Mouse (Mus musculus) forebrain, embryonic 15.5 days (tissue): ENCODE results near the gene Klf4. TPM values are rescaled to one million over a fixed set of nuclear protein-coding genes. Genes with fewer than 3 reads are reported as not detected.

Experiments used
- ATAC-seq: fragments of 200-750 bp; cut with Nextera tagmentation; replicated peaks from 2 replicates; pipeline ENCODE4 v1.8.0; 2017; ENCODE audit warnings: mild to moderate bottlenecking, moderate TSS enrichment, moderate library complexity
- H3K27ac ChIP-seq: fragments of 300-500 bp; sonication (generic); replicated peaks from 2 replicates; pipeline ENCODE4 v1.5.1; 2015; ENCODE audit warnings: mild to moderate bottlenecking, inconsistent platforms
- H3K27me3 ChIP-seq: fragments of 300-500 bp; sonication (generic); 2 replicates; pipeline ENCODE4 v1.6.1; 2015; ENCODE audit warnings: inconsistent platforms
- H3K36me3 ChIP-seq: fragments of 300-500 bp; sonication (generic); 2 replicates; pipeline ENCODE4 v1.6.1; 2015; ENCODE audit warnings: mild to moderate bottlenecking, inconsistent platforms
- H3K4me1 ChIP-seq: fragments of 300-500 bp; sonication (generic); 2 replicates; pipeline ENCODE4 v1.6.1; 2015; ENCODE audit warnings: inconsistent platforms
- H3K4me2 ChIP-seq: fragments of 300-500 bp; sonication (generic); replicated peaks from 2 replicates; pipeline ENCODE4 v1.6.1; 2015; ENCODE audit warnings: mild to moderate bottlenecking, inconsistent platforms
- H3K4me3 ChIP-seq: fragments of 300-500 bp; sonication (generic); 2 replicates; pipeline ENCODE4 v1.5.1; 2015; ENCODE audit warnings: mild to moderate bottlenecking, inconsistent platforms
- H3K9ac ChIP-seq: fragments of 300-500 bp; sonication (generic); replicated peaks from 2 replicates; pipeline ENCODE4 v1.6.1; 2015; ENCODE audit warnings: mild to moderate bottlenecking, inconsistent platforms
- H3K9me3 ChIP-seq: fragments of 300-500 bp; sonication (generic); 2 replicates; pipeline ENCODE4 v1.6.1; 2016; ENCODE audit warnings: inconsistent platforms
- WGBS: fragments of 180-500 bp; shearing (Covaris S2); methylation state at CpG from one replicate; pipeline ENCODE4 v1.1.7; 2015; ENCODE audit warnings: mixed read lengths; 5-methylcytosine and 5-hydroxymethylcytosine counted together
- polyA plus RNA-seq: library from polyadenylated mRNA; unstranded; fragments of >200 nt; fragmentation: Nextera tagmentation; extraction: Ambion mirVana; gene quantifications from 2 replicates; pipeline ENCODE4 v1.2.1, GENCODE M21; 2015

The Klf4 gene
- polyA plus RNA-seq, 1 experiment from 2014 or later, result 1.6 TPM

GRCm38 (mm10) chr4:55517438-55517837 lies 14.8 kb downstream of the Klf4 start:
- 89% methylated on average over 7 of the region's 7 CpGs for WGBS
- no peak for ATAC-seq
- Histone ChIP-seq H3K9ac (no peak overlapping the region), H3K27me3 (no peaks in the 10 kb centered on the region), H3K4me3 (no peak overlapping the region), H3K36me3 (no peaks in the 10 kb centered on the region), H3K27ac (no peak overlapping the region), H3K9me3 (no peaks in the 10 kb centered on the region), H3K4me1 (peaks cover 6% of the 10 kb centered on the region), H3K4me2 (no peak overlapping the region)

- Histone ChIP-seq H3K4me3 (no peak overlapping the region), H3K4me1 (peaks cover 6% of the 10 kb centered on the region), H3K36me3 (no peaks in the 10 kb centered on the region), H3K9ac (no peak overlapping the region), H3K27ac (no peak overlapping the region), H3K27me3 (no peaks in the 10 kb centered on the region), H3K9me3 (no peaks in the 10 kb centered on the region), H3K4me2 (no peak overlapping the region)
- 91% methylated on average over 8 of the region's 8 CpGs for WGBS
- no peak for ATAC-seq
Observed at GRCm38 (mm10) chr4:55516048-55516447, 16.2 kb downstream of the Klf4 start.

- Histone ChIP-seq H3K27me3 (no peaks in the 10 kb centered on the region), H3K36me3 (no peaks in the 10 kb centered on the region), H3K4me3 (peak overlapping the region; percentile 63), H3K4me2 (peak overlapping the region; percentile 64), H3K4me1 (peaks cover 6% of the 10 kb centered on the region), H3K27ac (no peak overlapping the region), H3K9ac (peak overlapping the region; percentile 73), H3K9me3 (no peaks in the 10 kb centered on the region)
- under 1% methylated on average over 39 of the region's 39 CpGs for WGBS
- peak; percentile 97 for ATAC-seq
Observed at GRCm38 (mm10) chr4:55514733-55515176, 17.5 kb downstream of the Klf4 start.

- H3K4me2 ChIP-seq, result no peak overlapping the region
- no peak overlapping the region for H3K4me3 ChIP-seq
- no peak overlapping the region for H3K27ac ChIP-seq
- H3K36me3 ChIP-seq, result no peaks in the 10 kb centered on the region
- no peaks in the 10 kb centered on the region for H3K9me3 ChIP-seq
- H3K27me3 ChIP-seq, result no peaks in the 10 kb centered on the region
- peaks cover 6% of the 10 kb centered on the region for H3K4me1 ChIP-seq
- no peak overlapping the region for H3K9ac ChIP-seq
- no peak for ATAC-seq
- 83% methylated on average over 7 of the region's 7 CpGs for WGBS
Observed at GRCm38 (mm10) chr4:55513615-55514279, 18.5 kb downstream of the Klf4 start.

GRCm38 (mm10) chr4:55511389-55511788 lies 20.9 kb downstream of the Klf4 start:
- no peak for ATAC-seq
- 85% methylated on average over 2 of the region's 2 CpGs for WGBS
- Histone ChIP-seq H3K27ac (no peak overlapping the region), H3K4me2 (no peak overlapping the region), H3K4me3 (no peak overlapping the region), H3K36me3 (no peaks in the 10 kb centered on the region), H3K4me1 (peaks cover 6% of the 10 kb centered on the region), H3K9ac (no peak overlapping the region), H3K27me3 (no peaks in the 10 kb centered on the region), H3K9me3 (no peaks in the 10 kb centered on the region)

- no peaks in the 10 kb centered on the region for H3K36me3 ChIP-seq
- no peak overlapping the region for H3K9ac ChIP-seq
- WGBS, result 88% methylated on average over 7 of the region's 7 CpGs
- H3K4me3 ChIP-seq, result no peak overlapping the region
- H3K27me3 ChIP-seq, result no peaks in the 10 kb centered on the region
- no peak overlapping the region for H3K4me2 ChIP-seq
- no peaks in the 10 kb centered on the region for H3K4me1 ChIP-seq
- no peak for ATAC-seq
- no peaks in the 10 kb centered on the region for H3K9me3 ChIP-seq
- no peak overlapping the region for H3K27ac ChIP-seq
Observed at GRCm38 (mm10) chr4:55508712-55509111, 23.6 kb downstream of the Klf4 start.

GRCm38 (mm10) chr4:55498621-55499020 lies 33.6 kb downstream of the Klf4 start:
- no peak overlapping the region for H3K27ac ChIP-seq
- ATAC-seq, result no peak
- 48% methylated on average over 1 of the region's 1 CpGs for WGBS
- H3K36me3 ChIP-seq, result no peaks in the 10 kb centered on the region
- H3K27me3 ChIP-seq, result no peaks in the 10 kb centered on the region
- H3K4me3 ChIP-seq, result no peak overlapping the region
- H3K9me3 ChIP-seq, result no peaks in the 10 kb centered on the region
- no peaks in the 10 kb centered on the region for H3K4me1 ChIP-seq
- H3K9ac ChIP-seq, result no peak overlapping the region
- no peak overlapping the region for H3K4me2 ChIP-seq

- WGBS, result 89% methylated on average over 7 of the region's 7 CpGs
- Histone ChIP-seq H3K27ac (no peak overlapping the region), H3K9ac (no peak overlapping the region), H3K9me3 (no peaks in the 10 kb centered on the region), H3K4me1 (no peaks in the 10 kb centered on the region), H3K4me2 (no peak overlapping the region), H3K27me3 (no peaks in the 10 kb centered on the region), H3K4me3 (no peak overlapping the region), H3K36me3 (no peaks in the 10 kb centered on the region)
- no peak for ATAC-seq
Observed at GRCm38 (mm10) chr4:55496416-55496815, 35.9 kb downstream of the Klf4 start.

GRCm38 (mm10) chr4:55493261-55493660 lies 39.0 kb downstream of the Klf4 start:
- Histone ChIP-seq H3K4me3 (no peak overlapping the region), H3K27ac (no peak overlapping the region), H3K9me3 (no peaks in the 10 kb centered on the region), H3K4me1 (no peaks in the 10 kb centered on the region), H3K9ac (no peak overlapping the region), H3K27me3 (no peaks in the 10 kb centered on the region), H3K4me2 (no peak overlapping the region), H3K36me3 (no peaks in the 10 kb centered on the region)
- ATAC-seq, result no peak
- 79% methylated on average over 3 of the region's 3 CpGs for WGBS

GRCm38 (mm10) chr4:55489328-55489727 lies 42.9 kb downstream of the Klf4 start:
- H3K27me3 ChIP-seq, result no peaks in the 10 kb centered on the region
- H3K4me1 ChIP-seq, result no peaks in the 10 kb centered on the region
- no peaks in the 10 kb centered on the region for H3K36me3 ChIP-seq
- H3K4me2 ChIP-seq, result no peak overlapping the region
- no peaks in the 10 kb centered on the region for H3K9me3 ChIP-seq
- no peak overlapping the region for H3K4me3 ChIP-seq
- WGBS, result 81% methylated on average over 3 of the region's 3 CpGs
- no peak overlapping the region for H3K27ac ChIP-seq
- H3K9ac ChIP-seq, result no peak overlapping the region
- ATAC-seq, result no peak

GRCm38 (mm10) chr4:55488604-55489003 lies 43.7 kb downstream of the Klf4 start:
- Histone ChIP-seq H3K4me3 (no peak overlapping the region), H3K4me1 (no peaks in the 10 kb centered on the region), H3K36me3 (no peaks in the 10 kb centered on the region), H3K9ac (no peak overlapping the region), H3K27me3 (no peaks in the 10 kb centered on the region), H3K4me2 (no peak overlapping the region), H3K27ac (no peak overlapping the region), H3K9me3 (no peaks in the 10 kb centered on the region)
- ATAC-seq, result no peak
- WGBS, result 87% methylated on average over 6 of the region's 6 CpGs

GRCm38 (mm10) chr4:55480322-55480767 lies 51.9 kb downstream of the Klf4 start:
- ATAC-seq, result peak; percentile 66
- WGBS, result 12% methylated on average over 25 of the region's 25 CpGs

GRCm38 (mm10) chr4:55478333-55478732 lies 53.9 kb downstream of the Klf4 start:
- 47% methylated on average over 5 of the region's 5 CpGs for WGBS

More at GRCm38 (mm10) chr4:55480322-55480767, 51.9 kb downstream of the Klf4 start:
- Histone ChIP-seq H3K4me1 (peaks cover 11% of the 10 kb centered on the region; the same call in 1 of the 2 replicates), H3K9me3 (no peaks in the 10 kb centered on the region), H3K9ac (no peak overlapping the region; the same call in 1 of the 2 replicates), H3K4me3 (peak overlapping the region; percentile 26), H3K27me3 (no peaks in the 10 kb centered on the region), H3K4me2 (peak overlapping the region; percentile 47), H3K27ac (no peak overlapping the region), H3K36me3 (no peaks in the 10 kb centered on the region)

More at GRCm38 (mm10) chr4:55478333-55478732, 53.9 kb downstream of the Klf4 start:
- Histone ChIP-seq H3K9ac (no peak overlapping the region), H3K4me2 (no peak overlapping the region), H3K4me3 (no peak overlapping the region), H3K27me3 (no peaks in the 10 kb centered on the region), H3K9me3 (no peaks in the 10 kb centered on the region), H3K4me1 (peaks cover 11% of the 10 kb centered on the region; the same call in 1 of the 2 replicates), H3K27ac (no peak overlapping the region), H3K36me3 (no peaks in the 10 kb centered on the region)
- ATAC-seq, result 0 out of 2 replicates have a peak, but pooled peaks have one; percentile 16
